Mouse (Mus musculus): ENCODE measurements around the gene Inpp5b.

The Inpp5b gene

DNA sequence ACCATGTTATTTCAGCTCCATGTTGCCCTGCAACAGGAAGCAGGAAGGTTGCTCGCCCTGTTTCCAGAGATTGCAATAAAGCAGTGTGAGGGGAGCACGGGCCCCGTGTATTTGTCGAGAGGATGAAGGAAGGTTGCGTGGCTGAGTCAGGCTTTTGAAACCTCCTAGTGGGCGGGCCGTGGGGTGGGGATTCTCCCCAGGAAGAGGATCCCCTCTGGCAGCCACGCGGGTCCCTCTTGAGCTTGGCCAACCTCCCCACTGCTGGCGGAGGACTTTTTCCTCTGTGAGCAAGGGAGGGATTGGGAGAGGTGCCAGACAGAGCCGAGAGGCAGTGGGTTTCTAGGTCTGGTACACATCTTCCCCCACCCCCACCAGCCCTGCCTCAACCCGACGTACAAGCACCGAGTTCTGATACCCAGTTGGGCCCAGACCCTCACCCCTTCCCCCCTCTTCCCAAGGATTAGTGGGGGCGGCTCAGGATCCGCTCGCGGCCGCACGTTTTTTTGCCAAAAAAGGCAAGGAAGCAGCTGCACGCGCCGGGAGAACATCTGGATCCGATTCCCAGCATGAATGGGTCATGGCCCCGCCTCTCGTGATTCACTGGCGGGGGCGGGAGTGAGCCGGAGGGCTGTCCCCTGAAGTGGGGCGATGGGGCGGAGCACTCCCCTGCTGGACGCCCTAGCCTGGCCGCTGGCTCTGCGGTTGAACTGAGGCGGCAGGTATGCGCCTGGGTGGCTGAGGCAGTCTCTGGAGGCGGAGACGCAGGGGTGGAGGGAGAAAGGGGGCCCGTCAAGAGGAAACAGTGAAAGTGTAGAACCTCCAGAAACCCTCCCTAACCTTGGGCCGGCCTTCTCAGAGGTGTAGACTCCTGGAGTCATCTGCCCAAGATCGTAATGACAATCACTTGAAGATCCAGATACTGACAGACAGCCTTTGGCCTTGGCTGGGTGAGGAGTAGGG, 32.9 kb upstream of the Inpp5b start:
- in situ Hi-C loops (cut with MboI, MseI): loop anchor here in 1 of 2 experiments (5.0 to 25.0 kb wide), 4 partner anchors 49 to 1134 kb away; partner anchors contain the start of genes Dnali1, Snip1 and Zc3h12a

DNA sequence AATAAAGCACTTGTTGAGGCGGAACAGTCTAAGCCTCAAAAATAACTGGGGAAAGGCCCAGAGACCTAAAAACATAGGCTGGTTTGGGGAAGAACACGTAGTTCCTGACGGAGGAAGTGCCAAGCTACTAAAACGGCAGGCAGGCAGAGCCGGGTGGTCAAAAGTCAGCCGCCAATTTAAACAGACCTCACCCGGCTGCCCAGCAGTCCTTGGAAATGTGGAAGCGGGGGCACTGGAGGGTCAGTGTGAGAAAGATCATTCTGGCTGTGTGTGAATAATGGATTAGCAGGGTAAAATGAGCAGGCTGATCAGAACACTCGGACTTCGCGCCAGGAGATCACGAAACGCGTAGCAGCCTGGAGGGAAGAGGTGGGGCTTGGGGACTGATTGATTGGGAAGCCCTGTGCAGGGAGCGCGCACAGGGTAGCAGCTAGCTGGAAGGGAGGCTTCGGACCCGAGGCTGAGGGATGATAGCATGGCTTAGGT, 31.6 kb upstream of the Inpp5b start:
- in situ Hi-C loops (cut with MboI, MseI): loop anchor here in 1 of 2 experiments (5.0 to 25.0 kb wide), 5 partner anchors 47 to 1135 kb away; partner anchors contain the start of genes Dnali1, Snip1 and Zc3h12a

DNA sequence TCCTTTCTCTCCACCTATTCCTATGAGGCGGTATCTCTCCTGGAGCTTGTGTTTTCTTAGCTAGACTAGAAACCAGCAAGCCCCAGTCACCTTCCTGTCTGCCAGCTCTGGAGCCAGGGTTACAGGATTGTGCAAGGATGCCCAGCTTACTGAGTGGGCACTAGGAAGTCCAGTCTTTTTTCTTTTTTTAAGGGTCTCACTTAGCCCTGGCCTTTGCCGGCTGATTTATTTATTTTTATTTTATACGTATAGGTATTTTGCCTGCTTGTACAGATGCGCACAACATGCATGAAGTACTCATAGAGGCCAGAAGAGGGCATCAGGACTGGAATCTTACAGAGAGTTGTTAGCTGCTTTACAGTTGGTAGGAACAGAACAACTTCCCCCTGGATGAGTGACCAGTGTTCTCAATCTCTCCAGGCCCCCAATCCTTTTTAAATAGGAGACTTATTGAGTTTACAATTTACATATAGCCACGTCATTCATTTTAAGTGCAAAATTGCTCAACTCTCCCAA, 30.8 kb upstream of the Inpp5b start:
- in situ Hi-C loops (cut with MboI, MseI): loop anchor here in 1 of 2 experiments (5.0 to 25.0 kb wide), 2 partner anchors 136 to 351 kb away; partner anchors contain the start of genes Dnali1 and Snip1

DNA sequence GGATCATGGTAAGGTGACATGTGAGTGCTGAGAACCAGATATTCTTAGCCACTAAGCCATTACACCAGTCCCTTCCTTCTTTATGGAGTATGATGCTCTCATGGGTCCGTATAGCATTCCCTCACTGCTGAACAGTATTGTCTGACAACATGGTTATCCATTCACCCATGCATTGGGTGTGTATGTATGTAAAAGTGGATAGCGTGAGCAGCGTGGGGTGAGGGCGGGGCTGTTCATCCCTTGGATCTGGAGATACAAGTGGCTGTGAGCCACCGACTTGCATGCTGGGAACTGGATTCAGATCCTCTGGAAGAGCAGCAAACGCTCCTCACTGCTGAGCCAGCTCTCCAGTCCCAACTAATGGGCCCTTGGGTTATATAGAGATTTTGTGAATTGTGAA, 29.0 kb upstream of the Inpp5b start:
- in situ Hi-C loops (cut with MboI, MseI): loop anchor here in 1 of 2 experiments (5.0 to 25.0 kb wide), 2 partner anchors 135 to 350 kb away; partner anchors contain the start of genes Dnali1 and Snip1

DNA sequence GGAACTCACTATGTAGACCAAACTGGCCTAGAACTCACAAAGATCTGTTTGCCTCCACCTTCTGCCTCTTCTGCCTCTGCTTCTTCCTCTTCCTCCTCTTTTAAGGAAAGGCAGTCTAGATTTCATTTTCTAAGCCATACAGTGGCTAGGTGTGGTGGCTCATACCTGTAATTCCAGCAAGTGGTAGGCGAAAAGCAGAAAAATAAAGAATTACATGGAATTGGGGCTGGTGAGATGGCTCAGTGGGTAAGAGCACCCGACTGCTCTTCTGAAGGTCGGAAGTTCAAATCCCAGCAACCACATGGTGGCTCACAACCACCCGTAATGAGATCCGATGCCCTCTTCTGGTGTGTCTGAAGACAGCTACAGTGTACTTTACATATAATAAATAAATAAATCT, 27.8 kb upstream of the Inpp5b start:
- in situ Hi-C loops (cut with MboI, MseI): loop anchor here in 1 of 2 experiments (5.0 to 25.0 kb wide), 2 partner anchors 133 to 348 kb away; partner anchors contain the start of genes Dnali1 and Snip1

DNA sequence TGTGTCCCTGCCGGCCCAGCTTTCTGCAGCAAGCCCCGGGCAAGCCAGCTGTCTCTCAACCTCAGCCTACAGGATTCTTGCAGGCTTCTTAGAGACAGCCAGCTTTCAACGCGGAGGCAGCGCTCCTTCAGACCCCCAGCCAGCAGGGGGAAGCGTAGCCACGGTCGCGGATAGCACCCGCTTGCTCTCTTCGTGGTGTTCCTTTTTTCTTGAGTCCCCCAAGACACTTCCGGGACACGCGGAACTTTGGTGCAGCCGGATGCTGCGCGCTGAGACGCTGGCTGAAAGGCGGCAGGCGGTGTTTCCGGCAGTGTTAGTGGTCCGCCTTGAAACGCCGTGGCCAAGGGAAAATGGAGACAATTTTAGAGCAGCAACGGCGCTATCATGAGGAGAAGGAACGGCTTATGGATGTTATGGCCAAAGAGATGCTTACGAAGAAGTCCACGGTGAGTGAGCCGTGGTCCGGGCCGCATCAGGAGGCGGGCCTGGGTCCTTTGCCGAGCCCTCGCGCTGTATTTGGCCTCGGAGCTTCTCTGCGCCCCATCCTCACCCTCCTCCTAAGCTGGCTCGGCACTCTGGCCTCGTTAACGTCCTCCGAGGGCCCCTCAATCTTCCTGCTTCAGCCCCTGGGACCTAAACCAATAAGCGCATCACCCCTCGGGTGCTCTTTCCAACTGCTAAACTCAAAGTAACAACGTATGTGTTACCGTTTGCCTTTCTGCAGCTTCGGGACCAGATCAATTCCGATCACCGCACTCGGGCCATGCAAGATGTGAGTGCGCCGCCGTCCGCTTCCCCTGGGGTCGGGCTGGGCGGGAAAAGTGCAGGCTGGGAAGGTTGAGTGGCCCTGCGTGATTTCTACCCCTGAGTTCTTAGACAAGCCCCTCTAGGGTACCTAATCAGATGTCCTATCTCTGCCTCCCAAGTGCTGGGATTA, 26.8 kb upstream of the Inpp5b start, which contains the start of gene Sf3a3:
Sf3a3 (plus strand) TSS at position 232 of the 937 bp plus-strand sequence.
- in situ Hi-C loops (cut with MboI, MseI): loop anchor here in 1 of 2 experiments (5.0 to 25.0 kb wide), 2 partner anchors 132 to 347 kb away; partner anchors contain the start of genes Dnali1 and Snip1

DNA sequence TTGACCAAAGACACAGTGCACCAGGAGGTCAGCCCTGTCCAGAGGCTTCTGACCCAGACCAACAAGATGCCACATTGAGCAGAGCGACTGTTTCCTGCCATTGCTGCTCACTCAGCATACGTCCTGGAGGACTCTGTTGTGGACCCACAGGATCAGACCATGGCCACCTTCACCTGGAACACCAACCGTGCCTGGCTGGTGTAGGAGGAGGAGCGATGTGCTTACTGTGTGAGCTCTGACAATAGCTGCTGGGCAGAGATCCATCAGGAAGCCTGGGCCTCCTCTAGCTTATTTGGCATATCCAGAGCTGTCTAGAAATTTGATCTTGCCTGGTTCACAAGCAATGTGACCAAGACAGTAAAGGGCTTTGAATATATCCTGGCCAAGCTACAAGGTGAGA, 22.5 kb upstream of the Inpp5b start:
- in situ Hi-C loops (cut with MboI, MseI): loop anchor here in 1 of 2 experiments (25.0 kb wide), 1 partner anchor 343 kb away; the partner anchor contains the start of genes Dnali1 and Snip1

DNA sequence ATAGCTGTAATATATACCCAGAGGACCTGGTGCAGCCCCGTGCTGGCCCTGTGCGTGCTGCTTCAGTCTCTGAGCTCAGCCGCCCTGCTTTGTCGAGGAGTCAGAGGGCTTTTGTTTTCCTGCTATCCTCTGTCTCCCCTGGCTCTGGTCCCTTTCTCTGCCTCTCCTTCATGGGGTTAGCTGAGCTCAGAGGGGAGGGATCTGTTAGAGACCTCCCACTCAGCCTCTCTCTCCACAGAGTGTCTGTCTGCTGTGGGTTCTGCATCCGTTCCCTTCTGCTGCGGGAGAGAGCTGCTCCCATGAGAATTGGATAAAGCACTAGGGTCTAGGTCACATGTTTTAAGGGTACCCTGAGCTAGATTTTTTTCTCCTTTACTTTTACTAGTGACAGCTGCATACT, 15.5 kb upstream of the Inpp5b start:
- in situ Hi-C loops (cut with MboI, MseI): loop anchor here in 1 of 2 experiments (5.0 to 10.0 kb wide), 2 partner anchors 1231 to 1701 kb away; partner anchors contain the start of gene Ago3

DNA sequence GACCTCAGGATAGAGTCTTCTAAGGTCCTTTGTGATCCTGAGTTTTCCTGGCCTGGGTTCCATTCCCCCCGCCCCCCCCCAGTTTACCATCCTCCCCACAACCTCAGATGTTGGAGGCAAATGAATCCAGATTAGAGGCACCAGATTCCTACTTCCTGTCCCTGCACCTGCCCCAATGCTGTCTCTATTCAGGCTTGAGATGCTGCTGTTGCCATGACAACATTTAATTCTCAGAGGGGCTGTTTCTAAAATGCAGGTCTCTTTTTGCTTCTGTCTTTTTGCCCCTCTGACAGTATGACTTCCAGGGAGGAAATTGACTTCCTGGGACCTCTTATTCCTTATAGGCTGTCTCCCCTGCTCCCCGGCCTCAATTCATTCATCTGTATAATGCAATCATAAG, 4.7 kb upstream of the Inpp5b start:
- in situ Hi-C loops (cut with MboI, MseI): no loop called here

DNA sequence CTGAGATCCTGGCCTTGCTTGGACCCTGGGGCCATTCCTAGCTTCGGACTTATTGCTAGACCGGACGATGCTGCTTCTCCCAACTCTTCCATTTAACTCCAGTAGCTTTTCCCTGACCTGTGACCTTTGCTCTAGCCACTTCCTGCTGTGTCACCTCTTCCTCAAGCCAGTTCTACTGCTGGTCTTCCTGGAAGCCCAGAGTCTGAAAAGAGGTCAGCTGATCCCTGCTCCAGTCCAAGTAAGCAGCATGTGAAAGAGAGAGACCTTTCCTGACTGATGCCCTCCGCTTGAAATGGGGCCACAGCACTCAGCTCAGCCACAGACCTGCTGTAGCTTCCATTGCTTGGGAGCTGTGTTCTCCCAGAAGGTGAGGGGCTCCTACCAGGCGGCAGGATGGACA, 4.2 kb upstream of the Inpp5b start:
- in situ Hi-C loops (cut with MboI, MseI): no loop called here

DNA sequence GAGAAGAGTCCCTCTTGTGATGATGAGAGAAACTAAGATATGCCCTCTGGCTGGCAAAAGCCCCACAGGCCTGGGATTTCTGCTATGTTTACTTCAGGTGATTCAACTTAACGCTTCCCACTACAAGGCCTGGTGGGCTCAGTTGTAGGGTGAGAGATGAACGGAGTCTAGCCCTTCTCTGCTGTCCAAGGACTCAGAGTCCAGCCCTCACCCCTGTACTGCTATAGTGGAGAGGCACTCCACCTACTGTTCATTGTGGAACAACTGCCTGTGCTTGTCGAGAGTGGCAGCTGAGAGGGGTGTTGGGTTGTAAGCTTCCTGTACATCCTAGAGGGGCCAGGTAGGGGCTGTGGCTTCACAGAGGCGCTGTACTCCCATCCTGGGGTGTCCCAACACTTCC, 3.6 kb upstream of the Inpp5b start:
- in situ Hi-C loops (cut with MboI, MseI): no loop called here

DNA sequence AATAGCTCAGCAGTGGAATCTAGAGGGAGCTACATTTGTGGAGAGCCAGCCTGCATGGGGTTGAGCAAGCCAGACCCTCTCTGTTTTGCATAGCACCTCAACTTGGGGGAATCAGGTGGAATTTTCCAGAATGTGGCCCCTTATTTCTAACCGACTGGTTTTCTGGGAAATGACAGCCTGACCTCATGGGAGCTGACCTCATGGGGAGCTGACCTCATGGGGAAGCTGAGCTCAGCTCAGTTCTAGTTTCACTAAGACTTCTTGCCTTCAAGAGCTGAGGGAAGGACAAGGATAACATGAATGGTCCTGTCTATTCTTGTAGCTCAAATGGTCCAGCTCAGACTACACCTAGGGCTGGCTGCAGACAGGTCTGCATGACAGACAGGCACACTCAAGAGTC, 2.9 kb upstream of the Inpp5b start:
- in situ Hi-C loops (cut with MboI, MseI): no loop called here

DNA sequence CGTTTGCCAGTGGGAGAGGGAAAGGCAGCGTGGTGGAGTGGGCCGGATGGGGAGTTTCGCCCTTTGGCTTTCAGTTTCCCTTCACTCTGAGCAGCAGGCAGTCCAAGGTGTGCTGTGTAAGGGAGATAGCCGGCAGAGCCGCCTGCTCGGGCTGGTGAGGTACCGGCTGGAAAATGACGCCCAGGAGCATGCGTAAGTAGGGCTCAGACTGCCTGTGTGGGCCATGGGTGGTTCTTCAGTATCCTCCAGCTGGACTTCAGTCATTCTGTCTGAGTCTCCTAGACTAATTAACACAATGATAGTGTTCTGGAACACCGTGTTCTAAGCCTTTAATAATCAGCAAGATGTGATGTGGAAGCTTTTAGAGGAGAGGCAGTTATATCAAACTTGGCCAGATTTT, 1.2 kb downstream of the Inpp5b start:
- in situ Hi-C loops (cut with MboI, MseI): no loop called here

DNA sequence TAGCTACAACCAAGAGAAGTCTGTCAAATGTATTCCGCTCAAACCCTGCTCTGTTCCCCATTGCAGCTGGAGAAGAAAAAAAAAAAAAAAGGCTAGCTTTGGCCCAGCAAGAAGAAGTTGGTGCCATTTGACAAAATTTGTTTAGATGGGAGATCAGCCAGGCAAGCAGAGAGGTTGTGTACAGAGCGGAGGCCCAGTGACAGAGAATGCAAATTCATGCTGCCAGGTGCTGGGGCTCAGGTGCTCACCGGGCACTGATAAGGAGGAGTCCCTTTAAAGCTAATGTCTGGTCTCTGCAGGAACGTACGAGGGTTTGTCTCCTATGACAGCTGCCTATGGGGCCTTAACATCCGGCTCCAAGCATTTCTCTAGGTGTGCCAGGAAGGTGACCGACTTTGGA, 4.9 kb downstream of the Inpp5b start:
- in situ Hi-C loops (cut with MboI, MseI): no loop called here

DNA sequence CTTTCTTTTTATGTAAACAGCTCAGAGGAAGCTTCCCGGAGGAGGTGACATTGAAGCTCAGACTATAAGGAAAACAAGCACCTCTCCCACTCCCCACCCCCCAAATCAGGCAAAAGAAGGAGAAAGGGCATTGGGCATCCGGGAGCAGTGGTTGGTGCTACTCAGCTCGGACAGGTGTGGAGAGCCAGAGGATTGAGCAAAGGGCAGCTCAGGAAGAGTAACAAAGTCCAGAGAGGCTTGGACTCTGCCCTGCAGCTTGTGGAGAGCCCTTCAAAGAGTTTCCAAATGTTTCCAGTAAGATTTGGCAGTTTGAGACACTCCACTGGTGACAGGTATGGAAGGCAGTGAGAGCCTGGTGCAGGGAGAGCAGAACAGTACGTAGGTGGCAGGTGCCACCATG, 6.2 kb downstream of the Inpp5b start:
- in situ Hi-C loops (cut with MboI, MseI): no loop called here

DNA sequence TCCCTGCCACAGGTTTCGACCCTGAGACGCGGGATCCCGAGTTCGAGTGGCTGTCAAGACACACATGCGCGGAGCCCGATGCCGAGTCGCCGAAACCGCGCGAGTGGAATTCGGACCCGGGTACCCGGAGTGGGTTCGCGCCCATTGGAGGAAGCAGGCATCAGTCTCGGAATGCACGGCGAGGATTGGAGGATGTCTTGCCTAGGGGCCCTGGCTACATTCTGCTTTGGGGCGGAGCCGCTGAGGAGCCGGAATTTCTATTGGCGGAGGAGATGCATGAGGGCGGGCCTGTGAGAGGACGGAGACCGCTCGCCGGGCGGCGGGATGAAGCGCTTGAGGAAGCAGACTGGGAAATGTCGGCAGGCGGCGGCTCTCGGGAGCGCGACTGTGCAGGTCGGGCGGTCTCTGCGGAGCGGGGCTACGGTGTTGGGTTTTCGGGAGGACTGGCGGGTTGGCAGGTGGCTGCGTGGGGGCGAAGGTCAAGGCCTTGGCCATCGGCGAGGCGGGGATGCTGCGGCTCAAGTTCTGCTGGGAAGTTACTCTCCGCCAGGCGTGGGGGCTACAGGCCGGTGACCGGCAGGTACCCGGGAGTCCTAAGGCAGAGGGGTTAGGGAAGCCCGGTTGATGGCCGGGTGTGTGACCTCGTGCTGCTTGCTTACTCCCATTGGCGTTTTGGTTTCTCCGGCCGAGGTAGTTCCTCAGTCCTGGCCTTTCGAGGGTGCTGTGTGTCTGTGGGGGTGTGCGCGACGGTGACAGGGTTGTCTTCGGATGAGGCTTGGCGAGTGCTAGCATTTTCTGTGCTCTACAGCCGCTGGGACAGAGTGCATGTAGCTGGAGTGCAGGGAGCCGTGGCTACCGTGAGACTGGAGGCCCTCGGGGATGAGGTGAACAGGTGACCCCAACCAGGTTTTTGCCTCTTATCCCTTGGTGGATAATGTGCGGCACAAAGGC, 9.9 kb downstream of the Inpp5b start:
- in situ Hi-C loops (cut with MboI, MseI): loop anchor here in 1 of 2 experiments (25.0 kb wide), 1 partner anchor 1339 kb away; no protein-coding TSS in a partner anchor

DNA sequence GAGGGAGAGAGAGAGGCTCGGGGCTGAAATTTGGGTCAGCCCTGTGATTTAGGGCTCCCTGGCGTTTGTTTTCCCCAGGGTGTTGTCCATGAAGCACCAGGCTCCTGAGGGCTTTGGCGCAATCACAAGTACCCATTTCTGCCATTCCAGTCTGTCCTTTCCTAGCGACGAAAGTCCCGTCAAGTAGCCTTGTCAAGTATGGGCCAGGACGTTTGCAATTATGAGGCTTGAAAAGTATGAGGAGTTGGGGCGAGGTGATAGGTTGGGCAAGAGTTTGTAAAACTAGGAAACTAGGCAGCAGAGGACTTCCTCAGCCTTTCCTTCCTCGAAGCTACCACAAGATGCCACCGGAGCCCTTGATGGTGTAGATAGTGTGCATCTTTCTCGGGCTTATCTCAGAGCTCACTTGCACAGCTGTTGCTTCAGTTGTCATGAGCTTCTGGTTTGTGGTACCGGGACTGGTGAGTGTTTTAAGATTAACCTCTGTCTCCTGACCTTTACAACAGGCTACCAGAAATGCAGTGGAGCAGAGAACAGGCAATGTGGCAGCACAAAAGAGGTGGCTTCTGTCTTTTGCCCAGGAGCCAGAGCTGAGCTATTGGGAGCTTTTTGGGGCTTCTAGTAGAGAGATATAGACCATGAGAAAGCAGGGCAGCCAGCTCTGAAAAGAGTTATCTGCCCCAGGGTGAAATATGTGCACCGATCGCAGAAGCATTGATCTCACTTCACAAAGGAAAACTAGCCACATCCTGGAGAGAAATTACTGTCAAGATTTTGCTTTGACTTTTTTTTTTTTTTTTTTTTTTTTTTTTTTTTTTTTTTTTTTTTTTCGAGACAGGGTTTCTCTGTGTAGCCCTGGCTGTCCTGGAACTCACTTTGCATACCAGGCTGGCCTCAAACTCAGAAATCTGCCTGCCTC, 10.9 kb downstream of the Inpp5b start:
- in situ Hi-C loops (cut with MboI, MseI): loop anchor here in 1 of 2 experiments (25.0 kb wide), 1 partner anchor 1340 kb away; no protein-coding TSS in a partner anchor

DNA sequence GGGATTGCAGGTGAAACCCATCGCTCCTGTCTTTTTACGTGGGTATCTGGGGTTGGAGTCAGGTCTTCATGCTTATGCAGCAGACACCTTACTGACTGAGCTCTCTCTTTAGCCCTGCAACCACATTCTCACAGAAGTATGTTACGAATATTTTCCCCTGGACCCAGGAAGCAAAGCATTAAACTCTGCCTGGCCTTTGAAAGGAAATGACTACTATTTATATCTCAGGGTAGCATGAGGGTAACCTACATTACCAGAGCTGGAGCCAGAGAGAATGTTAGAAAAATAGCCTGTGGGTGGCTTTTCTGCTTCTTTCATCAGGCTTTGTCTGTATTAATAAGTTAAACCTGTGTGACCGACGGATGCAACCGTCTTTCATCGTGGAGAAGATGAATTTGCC, 13.9 kb downstream of the Inpp5b start:
- in situ Hi-C loops (cut with MboI, MseI): loop anchor here in 1 of 2 experiments (5.0 to 25.0 kb wide), 2 partner anchors 48 to 1343 kb away; no protein-coding TSS in a partner anchor

All from T-helper 17 cell (primary cell).